Mouse (Mus musculus): Measurements from ENCODE around the gene AI413582. TPM values are rescaled to one million over a fixed set of nuclear protein-coding genes. Genes with fewer than 3 reads are reported as not detected.
A peak's percentile ranks its signal among the peaks of the same experiment; 100 is the strongest.

The AI413582 gene
- total and polyA plus RNA-seq, 2 experiments from 2014 or later: 50.2 to 92.7 TPM

GRCm38 (mm10) chr17:27574470-27575115, 9.0 kb upstream of the AI413582 start:
- peak; percentile 73 for ATAC-seq
- Histone ChIP-seq H3K4me2 (ENCODE audit: low read depth, low read length) (no peak overlapping the region), H3K9me3 (ENCODE audit: low read length) (no peaks in the 10 kb centered on the region), H3K4me1 (ENCODE audit: insufficient read depth, low read length) (peaks cover 9% of the 10 kb centered on the region), H3K36me3 (ENCODE audit: insufficient read depth, low read length) (0 out of 2 replicates have a peak, but pooled peaks cover 7% of the 10 kb centered on the region), H3K27me3 (ENCODE audit: insufficient read depth, low read length) (no peaks in the 10 kb centered on the region), H3K9ac (replicated peaks; ENCODE audit: low read length) (no peak overlapping the region), H3K4me3 (ENCODE audit: low read length) (no peak overlapping the region), H3K27ac (peak overlapping the region; percentile 80)
- whole genome bisulfite sequencing: 56% methylated on average over 15 of the region's 16 CpGs
- TF ChIP-seq CTCF (IDR thresholded peaks at IDR 0.05; ENCODE audit: low read depth): no peak
- peak; percentile 84 for DNase-seq (ENCODE audit: low spot score)

DNA sequence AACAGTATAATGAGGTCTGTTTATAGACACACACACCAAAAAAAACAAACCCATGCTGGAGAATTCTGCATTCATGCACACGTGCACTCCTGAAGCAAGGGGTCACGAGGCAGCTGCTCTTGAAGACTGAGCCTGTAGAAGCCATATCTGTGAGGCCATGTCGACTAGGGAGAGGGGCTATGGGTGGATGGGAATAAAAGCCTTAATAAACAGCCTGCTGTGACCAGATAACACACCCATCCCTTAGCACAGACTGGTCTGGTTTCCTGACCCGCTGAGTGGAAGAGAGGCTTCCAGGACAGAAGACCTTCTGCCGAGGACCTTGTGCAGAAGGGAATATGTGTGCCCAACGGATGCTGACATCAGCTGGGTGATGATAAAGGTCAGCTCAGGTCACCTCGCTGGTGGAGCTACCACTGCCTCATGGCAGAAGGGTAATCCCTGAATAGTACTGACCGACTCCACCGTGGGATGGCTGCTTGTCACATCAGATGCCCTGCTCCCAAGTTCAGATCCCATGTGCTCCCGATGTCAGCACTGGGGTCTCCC, 8.3 kb upstream of the AI413582 start:
- DNase-seq (ENCODE audit: low spot score) (no peak), ATAC-seq (no peak)
- H3K4me1 ChIP-seq (ENCODE audit: insufficient read depth, low read length): peaks cover 9% of the 10 kb centered on the region
- no peak for TF ChIP-seq CTCF (IDR thresholded peaks at IDR 0.05; ENCODE audit: low read depth)
- H3K27ac ChIP-seq: peak overlapping the region; percentile 58
- no peak overlapping the region for H3K9ac ChIP-seq (replicated peaks; ENCODE audit: low read length)
- 83% methylated on average over 10 of the region's 10 CpGs for WGBS
- H3K9me3 ChIP-seq (ENCODE audit: low read length): no peaks in the 10 kb centered on the region
- H3K4me3 ChIP-seq (ENCODE audit: low read length): no peak overlapping the region
- no peaks in the 10 kb centered on the region for H3K27me3 ChIP-seq (ENCODE audit: insufficient read depth, low read length)
- H3K4me2 ChIP-seq (ENCODE audit: low read depth, low read length): no peak overlapping the region
- H3K36me3 ChIP-seq (ENCODE audit: insufficient read depth, low read length): 0 out of 2 replicates have a peak, but pooled peaks cover 7% of the 10 kb centered on the region

DNA sequence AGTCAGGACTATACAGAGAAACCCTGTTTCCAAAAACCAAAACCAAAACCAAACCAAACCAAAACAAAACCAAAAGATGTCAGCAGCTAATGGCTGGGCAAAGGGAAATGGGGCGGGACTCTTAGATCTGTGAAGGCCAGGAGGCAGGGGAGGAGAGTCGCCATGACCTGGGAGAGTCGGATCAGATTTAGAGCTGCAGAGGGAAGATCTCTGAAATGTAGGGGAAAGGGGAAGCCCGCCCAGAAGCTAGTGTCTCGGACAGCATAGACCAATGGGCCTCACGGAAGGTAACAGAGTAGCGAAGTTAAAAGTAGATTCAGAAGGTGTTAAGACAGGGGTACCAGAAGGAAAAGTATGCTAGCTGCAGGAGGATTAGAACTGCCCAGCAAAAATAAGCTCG, 5.8 kb upstream of the AI413582 start:
- no peak overlapping the region for H3K4me2 ChIP-seq (ENCODE audit: low read depth, low read length)
- no peaks in the 10 kb centered on the region for H3K27me3 ChIP-seq (ENCODE audit: insufficient read depth, low read length)
- peak overlapping the region; percentile 5; the same call in 1 of the 2 replicates for H3K27ac ChIP-seq
- H3K9ac ChIP-seq (replicated peaks; ENCODE audit: low read length): no peak overlapping the region
- no peak overlapping the region for H3K4me3 ChIP-seq (ENCODE audit: low read length)
- H3K36me3 ChIP-seq (ENCODE audit: insufficient read depth, low read length): no peaks in the 10 kb centered on the region
- DNase-seq (ENCODE audit: low spot score): no peak
- TF ChIP-seq CTCF (IDR thresholded peaks at IDR 0.05; ENCODE audit: low read depth): no peak
- WGBS: 78% methylated on average over 8 of the region's 8 CpGs
- no peak for ATAC-seq
- peaks cover 9% of the 10 kb centered on the region for H3K4me1 ChIP-seq (ENCODE audit: insufficient read depth, low read length)
- no peaks in the 10 kb centered on the region for H3K9me3 ChIP-seq (ENCODE audit: low read length)

GRCm38 (mm10) chr17:27568228-27568627, 2.7 kb upstream of the AI413582 start:
- no peak for ATAC-seq
- no peak overlapping the region for H3K9ac ChIP-seq (replicated peaks; ENCODE audit: low read length)
- no peak for DNase-seq (ENCODE audit: low spot score)
- H3K36me3 ChIP-seq (ENCODE audit: insufficient read depth, low read length): no peaks in the 10 kb centered on the region
- 76% methylated on average over 5 of the region's 5 CpGs for WGBS
- no peak overlapping the region for H3K4me3 ChIP-seq (ENCODE audit: low read length)
- no peaks in the 10 kb centered on the region for H3K27me3 ChIP-seq (ENCODE audit: insufficient read depth, low read length)
- no peak for TF ChIP-seq CTCF (IDR thresholded peaks at IDR 0.05; ENCODE audit: low read depth)
- peaks cover 10% of the 10 kb centered on the region for H3K4me1 ChIP-seq (ENCODE audit: insufficient read depth, low read length)
- no peak overlapping the region for H3K27ac ChIP-seq
- H3K4me2 ChIP-seq (ENCODE audit: low read depth, low read length): no peak overlapping the region
- no peaks in the 10 kb centered on the region for H3K9me3 ChIP-seq (ENCODE audit: low read length)

- H3K9ac ChIP-seq (replicated peaks; ENCODE audit: low read length): peak overlapping the region; percentile 63
- H3K4me3 ChIP-seq (ENCODE audit: low read length): peak overlapping the region; percentile 65
- H3K27ac ChIP-seq: peak overlapping the region; percentile 83
- H3K36me3 ChIP-seq (ENCODE audit: insufficient read depth, low read length): no peaks in the 10 kb centered on the region
- ATAC-seq (no peak), DNase-seq (ENCODE audit: low spot score) (no peak)
- no peaks in the 10 kb centered on the region for H3K27me3 ChIP-seq (ENCODE audit: insufficient read depth, low read length)
- no peaks in the 10 kb centered on the region for H3K9me3 ChIP-seq (ENCODE audit: low read length)
- H3K4me1 ChIP-seq (ENCODE audit: insufficient read depth, low read length): peaks cover 10% of the 10 kb centered on the region
- 0% methylated on average over 13 of the region's 13 CpGs for WGBS
- no peak for TF ChIP-seq CTCF (IDR thresholded peaks at IDR 0.05; ENCODE audit: low read depth)
- peak overlapping the region; percentile 86 for H3K4me2 ChIP-seq (ENCODE audit: low read depth, low read length)
Observed at GRCm38 (mm10) chr17:27565942-27566267, 349 bp upstream of the AI413582 start.

DNA sequence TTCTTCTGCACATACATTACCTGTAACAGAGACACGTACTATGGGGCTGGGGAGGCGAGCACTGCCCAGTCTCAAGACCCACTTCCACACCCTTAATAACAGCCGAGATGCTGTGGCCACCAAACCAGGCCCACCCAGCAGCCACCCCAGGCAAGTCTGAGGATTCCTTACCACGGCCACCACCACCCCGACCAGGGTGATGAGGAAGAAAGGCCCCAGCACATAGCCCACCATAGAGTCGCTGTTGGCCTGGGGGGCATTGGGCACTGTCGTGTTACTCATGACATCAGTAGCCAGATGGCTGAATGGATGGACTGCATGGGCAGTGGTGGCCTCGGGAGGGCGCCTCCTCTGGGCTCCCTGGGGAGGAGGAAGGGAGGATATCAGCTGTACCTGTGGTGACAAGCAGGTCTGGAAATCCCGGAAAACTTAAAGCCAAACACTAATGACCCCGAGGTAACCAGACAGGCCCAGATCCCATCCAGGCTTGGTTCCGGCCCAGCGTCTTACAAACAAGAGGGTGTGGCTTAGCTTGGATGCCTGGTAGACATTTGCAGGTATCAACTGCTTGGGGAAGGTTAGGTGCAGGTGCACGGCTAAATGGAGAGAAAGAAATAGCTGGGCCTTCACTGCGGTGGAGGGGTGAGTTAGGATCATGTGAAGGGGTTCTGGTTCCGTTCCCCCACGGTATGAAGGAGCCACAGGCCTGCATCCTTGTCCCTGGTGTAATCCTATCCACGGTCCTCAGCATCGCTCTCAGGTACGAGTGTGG, 979 bp downstream of the AI413582 start:
- Histone ChIP-seq H3K36me3 (ENCODE audit: insufficient read depth, low read length) (no peaks in the 10 kb centered on the region), H3K9me3 (ENCODE audit: low read length) (no peaks in the 10 kb centered on the region), H3K4me1 (ENCODE audit: insufficient read depth, low read length) (peaks cover 10% of the 10 kb centered on the region), H3K4me2 (ENCODE audit: low read depth, low read length) (peak overlapping the region; percentile 86), H3K4me3 (ENCODE audit: low read length) (peak overlapping the region; percentile 65), H3K27me3 (ENCODE audit: insufficient read depth, low read length) (no peaks in the 10 kb centered on the region), H3K27ac (peak overlapping the region; percentile 83), H3K9ac (replicated peaks; ENCODE audit: low read length) (peak overlapping the region; percentile 63)
- no peak; the same call in 1 of the 2 replicates for ATAC-seq
- 16% methylated on average over 19 of the region's 20 CpGs for WGBS
- peak; percentile 50 for DNase-seq (ENCODE audit: low spot score)
- peak; percentile 43 for TF ChIP-seq CTCF (IDR thresholded peaks at IDR 0.05; ENCODE audit: low read depth)

All from hindbrain, postnatal 0 days (tissue).